Mouse (Mus musculus): ENCODE data around the gene Pabpc1l. TPM values are rescaled to one million over a fixed set of nuclear protein-coding genes. Genes with fewer than 3 reads are reported as not detected.

The Pabpc1l gene
- polyA plus RNA-seq, 1 experiment from 2014 or later = 0.78 TPM

- no peak for ATAC-seq (replicated peaks; ENCODE audit: low FRiP score)
- Histone ChIP-seq H3K27ac (ENCODE audit: low read depth, low read length) (no peak overlapping the region), H3K36me3 (ENCODE audit: control insufficient read depth, insufficient read depth, low read length) (no peaks in the 10 kb centered on the region), H3K9me3 (ENCODE audit: control insufficient read depth, low read length) (no peaks in the 10 kb centered on the region), H3K9ac (ENCODE audit: low read depth, low read length) (no peak overlapping the region), H3K4me2 (no peak overlapping the region), H3K27me3 (replicated peaks; ENCODE audit: control insufficient read depth, insufficient read depth, low read length) (no peaks in the 10 kb centered on the region), H3K4me1 (replicated peaks; ENCODE audit: control insufficient read depth, insufficient read depth, low read length) (peaks cover 21% of the 10 kb centered on the region), H3K4me3 (ENCODE audit: low read depth, low read length) (no peak overlapping the region)
- no peak for DNase-seq (ENCODE audit: low spot score)
- WGBS = 89% methylated on average over 3 of the region's 3 CpGs
Observed at GRCm38 (mm10) chr2:164002637-164003036, 22.6 kb upstream of the Pabpc1l start.

DNA sequence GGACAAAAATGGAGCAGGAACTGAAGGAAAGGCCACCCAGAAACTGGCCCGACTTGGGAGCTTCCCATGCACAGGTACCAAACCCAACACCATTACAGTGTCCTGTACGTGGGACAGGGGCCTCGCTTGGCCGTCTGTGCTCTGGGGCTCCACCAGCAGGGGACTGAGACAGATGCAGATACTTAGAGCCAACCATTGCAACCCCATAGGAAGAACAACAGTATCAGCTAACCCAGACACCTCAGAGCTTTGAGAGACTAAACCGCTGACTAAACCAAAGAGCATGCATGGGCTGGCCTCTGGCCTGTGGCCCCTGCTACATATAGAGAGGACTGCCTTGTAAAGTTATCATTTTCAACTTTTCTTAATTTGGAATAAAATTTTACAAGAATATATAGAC lies 20.7 kb upstream of the Pabpc1l start:
- H3K27ac ChIP-seq (ENCODE audit: low read depth, low read length) = no peak overlapping the region
- peaks cover 17% of the 10 kb centered on the region for H3K4me1 ChIP-seq (replicated peaks; ENCODE audit: control insufficient read depth, insufficient read depth, low read length)
- H3K9ac ChIP-seq (ENCODE audit: low read depth, low read length) = no peak overlapping the region
- ATAC-seq (replicated peaks; ENCODE audit: low FRiP score) = peak; percentile 46; the same call in 1 of the 2 replicates
- H3K36me3 ChIP-seq (ENCODE audit: control insufficient read depth, insufficient read depth, low read length) = no peaks in the 10 kb centered on the region
- H3K4me3 ChIP-seq (ENCODE audit: low read depth, low read length) = no peak overlapping the region
- no peaks in the 10 kb centered on the region for H3K27me3 ChIP-seq (replicated peaks; ENCODE audit: control insufficient read depth, insufficient read depth, low read length)
- DNase-seq (ENCODE audit: low spot score) = no peak
- no peak overlapping the region for H3K4me2 ChIP-seq
- H3K9me3 ChIP-seq (ENCODE audit: control insufficient read depth, low read length) = no peaks in the 10 kb centered on the region
- WGBS = 70% methylated on average over 5 of the region's 5 CpGs

- peaks cover 17% of the 10 kb centered on the region for H3K4me1 ChIP-seq (replicated peaks; ENCODE audit: control insufficient read depth, insufficient read depth, low read length)
- no peaks in the 10 kb centered on the region for H3K9me3 ChIP-seq (ENCODE audit: control insufficient read depth, low read length)
- H3K36me3 ChIP-seq (ENCODE audit: control insufficient read depth, insufficient read depth, low read length) = peaks cover 5% of the 10 kb centered on the region
- no peak overlapping the region for H3K9ac ChIP-seq (ENCODE audit: low read depth, low read length)
- peak overlapping the region; percentile 22; the same call in 1 of the 2 replicates for H3K4me2 ChIP-seq
- 50% methylated on average over 10 of the region's 10 CpGs for WGBS
- ATAC-seq (replicated peaks; ENCODE audit: low FRiP score) = no peak
- H3K27ac ChIP-seq (ENCODE audit: low read depth, low read length) = 0 out of 2 replicates have a peak overlapping the region, but pooled peaks have one; percentile 43
- H3K27me3 ChIP-seq (replicated peaks; ENCODE audit: control insufficient read depth, insufficient read depth, low read length) = no peaks in the 10 kb centered on the region
- no peak for DNase-seq (ENCODE audit: low spot score)
- no peak overlapping the region for H3K4me3 ChIP-seq (ENCODE audit: low read depth, low read length)
Observed at GRCm38 (mm10) chr2:164006932-164007331, 18.3 kb upstream of the Pabpc1l start.

DNA sequence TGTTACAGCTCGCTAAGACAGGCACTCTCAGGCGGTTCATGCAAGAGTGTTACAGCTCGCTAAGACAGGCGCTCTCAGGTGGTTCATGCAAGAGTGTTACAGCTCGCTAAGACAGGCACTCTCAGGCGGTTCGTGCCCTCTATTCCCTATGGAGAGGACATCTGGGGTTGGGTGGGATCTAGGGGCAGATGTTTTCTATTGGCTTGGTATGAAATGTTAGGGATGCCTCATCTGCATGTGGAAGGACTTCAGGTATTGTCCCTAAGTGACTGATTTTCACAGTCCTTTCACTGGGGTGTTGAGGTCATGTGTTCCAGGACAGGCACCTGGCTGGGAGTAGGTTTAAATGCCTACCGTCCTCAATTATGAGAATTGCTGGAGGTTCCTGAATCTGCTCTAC lies 17.7 kb upstream of the Pabpc1l start:
- no peak for DNase-seq (ENCODE audit: low spot score)
- Histone ChIP-seq H3K9ac (ENCODE audit: low read depth, low read length) (no peak overlapping the region), H3K4me3 (ENCODE audit: low read depth, low read length) (no peak overlapping the region), H3K27ac (ENCODE audit: low read depth, low read length) (no peak overlapping the region), H3K4me1 (replicated peaks; ENCODE audit: control insufficient read depth, insufficient read depth, low read length) (peaks cover 17% of the 10 kb centered on the region), H3K9me3 (ENCODE audit: control insufficient read depth, low read length) (no peaks in the 10 kb centered on the region), H3K4me2 (no peak overlapping the region), H3K36me3 (ENCODE audit: control insufficient read depth, insufficient read depth, low read length) (peaks cover 11% of the 10 kb centered on the region), H3K27me3 (replicated peaks; ENCODE audit: control insufficient read depth, insufficient read depth, low read length) (no peaks in the 10 kb centered on the region)
- ATAC-seq (replicated peaks; ENCODE audit: low FRiP score) = no peak
- WGBS = 91% methylated on average over 8 of the region's 8 CpGs

DNA sequence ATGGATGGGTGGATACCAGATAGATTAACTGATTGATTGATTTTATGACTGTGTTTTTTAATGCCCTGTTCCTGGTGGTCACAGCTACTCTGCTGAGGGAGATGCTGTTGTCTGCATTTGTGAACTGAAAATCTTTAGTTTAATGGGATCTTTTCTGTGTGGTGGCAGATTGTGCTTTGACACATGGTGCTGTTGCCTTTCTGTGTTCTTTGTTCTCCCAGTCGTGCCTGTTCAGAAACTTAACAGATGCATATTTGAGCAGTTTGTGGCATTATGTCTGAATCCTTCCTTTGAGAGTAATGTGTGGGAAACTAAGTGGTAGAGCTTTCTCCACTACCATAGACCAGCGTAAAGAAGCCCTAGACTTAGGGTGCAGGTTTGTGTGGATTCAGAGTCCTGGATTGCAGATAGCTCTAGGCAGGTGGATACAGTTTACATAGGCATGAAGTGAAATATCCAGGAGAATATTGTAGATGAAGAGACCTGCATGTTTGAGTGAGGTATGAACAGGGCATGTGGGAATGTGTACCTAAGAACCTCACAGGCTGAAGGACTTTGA lies 17.2 kb upstream of the Pabpc1l start:
- no peak overlapping the region for H3K9ac ChIP-seq (ENCODE audit: low read depth, low read length)
- H3K4me1 ChIP-seq (replicated peaks; ENCODE audit: control insufficient read depth, insufficient read depth, low read length) = peaks cover 17% of the 10 kb centered on the region
- H3K9me3 ChIP-seq (ENCODE audit: control insufficient read depth, low read length) = no peaks in the 10 kb centered on the region
- no peak for ATAC-seq (replicated peaks; ENCODE audit: low FRiP score)
- 79% methylated on average over 2 of the region's 2 CpGs for WGBS
- H3K4me2 ChIP-seq = no peak overlapping the region
- DNase-seq (ENCODE audit: low spot score) = no peak
- peaks cover 16% of the 10 kb centered on the region for H3K36me3 ChIP-seq (ENCODE audit: control insufficient read depth, insufficient read depth, low read length)
- no peak overlapping the region for H3K4me3 ChIP-seq (ENCODE audit: low read depth, low read length)
- H3K27me3 ChIP-seq (replicated peaks; ENCODE audit: control insufficient read depth, insufficient read depth, low read length) = no peaks in the 10 kb centered on the region
- H3K27ac ChIP-seq (ENCODE audit: low read depth, low read length) = no peak overlapping the region

GRCm38 (mm10) chr2:164009227-164009626 lies 16.0 kb upstream of the Pabpc1l start:
- ATAC-seq (replicated peaks; ENCODE audit: low FRiP score) (no peak), DNase-seq (ENCODE audit: low spot score) (no peak)
- Histone ChIP-seq H3K9ac (ENCODE audit: low read depth, low read length) (no peak overlapping the region), H3K36me3 (ENCODE audit: control insufficient read depth, insufficient read depth, low read length) (peaks cover 17% of the 10 kb centered on the region), H3K4me3 (ENCODE audit: low read depth, low read length) (no peak overlapping the region), H3K4me1 (replicated peaks; ENCODE audit: control insufficient read depth, insufficient read depth, low read length) (peaks cover 14% of the 10 kb centered on the region), H3K27ac (ENCODE audit: low read depth, low read length) (no peak overlapping the region), H3K27me3 (replicated peaks; ENCODE audit: control insufficient read depth, insufficient read depth, low read length) (no peaks in the 10 kb centered on the region), H3K9me3 (ENCODE audit: control insufficient read depth, low read length) (no peaks in the 10 kb centered on the region), H3K4me2 (no peak overlapping the region)
- 79% methylated on average over 6 of the region's 6 CpGs for WGBS

DNA sequence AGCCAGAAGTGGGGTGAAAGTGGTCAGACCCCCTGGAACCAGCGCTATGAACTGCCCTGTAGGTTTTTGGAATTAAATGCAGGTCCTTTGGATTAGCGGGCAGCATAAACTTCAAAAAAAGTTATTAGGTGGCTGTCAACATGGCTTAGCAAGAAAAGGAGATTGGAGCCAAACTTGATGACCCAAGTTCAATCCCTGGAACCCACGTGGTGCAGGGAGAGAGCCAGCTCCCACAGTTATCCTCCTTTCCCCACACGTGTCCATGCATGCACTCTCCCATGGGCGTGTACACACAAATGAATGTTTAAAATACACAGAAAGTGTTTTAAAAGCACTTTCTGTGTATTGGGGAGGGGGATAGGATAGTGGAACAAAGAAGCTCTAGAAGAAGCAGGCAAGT lies 14.8 kb upstream of the Pabpc1l start:
- Histone ChIP-seq H3K4me1 (replicated peaks; ENCODE audit: control insufficient read depth, insufficient read depth, low read length) (peaks cover 14% of the 10 kb centered on the region), H3K9ac (ENCODE audit: low read depth, low read length) (no peak overlapping the region), H3K27ac (ENCODE audit: low read depth, low read length) (no peak overlapping the region), H3K4me3 (ENCODE audit: low read depth, low read length) (no peak overlapping the region), H3K36me3 (ENCODE audit: control insufficient read depth, insufficient read depth, low read length) (peaks cover 26% of the 10 kb centered on the region), H3K9me3 (ENCODE audit: control insufficient read depth, low read length) (no peaks in the 10 kb centered on the region), H3K4me2 (no peak overlapping the region), H3K27me3 (replicated peaks; ENCODE audit: control insufficient read depth, insufficient read depth, low read length) (no peaks in the 10 kb centered on the region)
- WGBS = 81% methylated on average over 5 of the region's 5 CpGs
- DNase-seq (ENCODE audit: low spot score) = no peak
- no peak for ATAC-seq (replicated peaks; ENCODE audit: low FRiP score)

DNA sequence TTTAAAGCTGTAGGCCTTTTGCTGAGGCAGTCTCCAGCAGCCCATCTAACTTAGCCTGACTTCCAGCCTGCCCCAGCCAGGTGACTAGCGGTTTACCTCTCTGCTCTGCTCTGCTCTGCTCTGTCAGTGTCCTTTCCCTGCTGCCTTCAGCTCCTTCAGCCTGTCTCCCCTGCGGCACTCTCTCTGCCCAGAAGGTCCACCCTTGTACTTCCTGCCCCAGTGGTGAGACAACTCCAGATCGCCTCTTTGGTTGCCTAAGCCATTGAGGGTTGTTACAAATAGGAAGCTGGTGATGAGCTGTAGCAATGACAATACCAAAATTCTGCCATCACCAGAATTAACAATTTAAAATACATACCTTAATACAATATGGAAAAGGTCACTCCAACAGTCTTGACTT lies 14.3 kb upstream of the Pabpc1l start:
- 62% methylated on average over 3 of the region's 3 CpGs for WGBS
- Histone ChIP-seq H3K9me3 (ENCODE audit: control insufficient read depth, low read length) (no peaks in the 10 kb centered on the region), H3K4me3 (ENCODE audit: low read depth, low read length) (no peak overlapping the region), H3K4me2 (no peak overlapping the region), H3K27me3 (replicated peaks; ENCODE audit: control insufficient read depth, insufficient read depth, low read length) (no peaks in the 10 kb centered on the region), H3K36me3 (ENCODE audit: control insufficient read depth, insufficient read depth, low read length) (peaks cover 30% of the 10 kb centered on the region), H3K9ac (ENCODE audit: low read depth, low read length) (no peak overlapping the region), H3K4me1 (replicated peaks; ENCODE audit: control insufficient read depth, insufficient read depth, low read length) (peaks cover 10% of the 10 kb centered on the region), H3K27ac (ENCODE audit: low read depth, low read length) (no peak overlapping the region)
- DNase-seq (ENCODE audit: low spot score) (no peak), ATAC-seq (replicated peaks; ENCODE audit: low FRiP score) (no peak)

GRCm38 (mm10) chr2:164015304-164015703 lies 9.9 kb upstream of the Pabpc1l start:
- Histone ChIP-seq H3K4me2 (no peak overlapping the region), H3K9ac (ENCODE audit: low read depth, low read length) (no peak overlapping the region), H3K4me3 (ENCODE audit: low read depth, low read length) (no peak overlapping the region), H3K27me3 (replicated peaks; ENCODE audit: control insufficient read depth, insufficient read depth, low read length) (no peaks in the 10 kb centered on the region), H3K9me3 (ENCODE audit: control insufficient read depth, low read length) (no peaks in the 10 kb centered on the region), H3K36me3 (ENCODE audit: control insufficient read depth, insufficient read depth, low read length) (peaks cover 57% of the 10 kb centered on the region), H3K27ac (ENCODE audit: low read depth, low read length) (no peak overlapping the region), H3K4me1 (replicated peaks; ENCODE audit: control insufficient read depth, insufficient read depth, low read length) (no peaks in the 10 kb centered on the region; the same call in 1 of the 2 replicates)
- no peak for ATAC-seq (replicated peaks; ENCODE audit: low FRiP score)
- no peak for DNase-seq (ENCODE audit: low spot score)
- 92% methylated on average over 16 of the region's 16 CpGs for WGBS

Measured in liver, embryonic 11.5 days (tissue).